Mouse (Mus musculus) c-Kit-positive CD71-negative TER-119-negative erythroid progenitor cells, embryonic 14.5 days (primary cell): Measurements from ENCODE around the gene Sar1a.

Experiments used
- DNase-seq: peaks from one replicate; pipeline ENCODE4 v3.0.0-alpha.2; 2013; ENCODE audit warnings: low read depth

The Sar1a gene

DNA sequence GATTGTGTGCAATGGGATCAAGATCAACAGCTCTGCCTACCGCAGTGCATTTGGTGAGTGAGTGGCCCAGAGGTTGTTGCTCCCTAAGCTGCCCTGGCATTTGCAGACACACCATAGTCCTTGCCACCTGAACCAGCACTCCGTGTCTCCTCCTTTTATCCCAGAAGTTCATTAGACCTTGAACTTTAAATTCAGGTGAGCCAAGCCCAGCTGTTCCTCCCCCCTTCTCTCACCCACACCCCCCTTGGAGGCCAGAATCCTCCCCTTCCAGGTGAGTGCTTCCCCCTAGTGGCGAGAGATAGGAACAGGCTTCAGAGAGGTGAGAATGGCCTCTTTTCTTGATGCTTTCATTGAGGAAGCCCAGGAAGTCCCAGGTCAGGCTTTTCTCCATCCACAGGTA, 54.3 kb downstream of the Sar1a start:
- DNase-seq = peak; percentile 46

DNA sequence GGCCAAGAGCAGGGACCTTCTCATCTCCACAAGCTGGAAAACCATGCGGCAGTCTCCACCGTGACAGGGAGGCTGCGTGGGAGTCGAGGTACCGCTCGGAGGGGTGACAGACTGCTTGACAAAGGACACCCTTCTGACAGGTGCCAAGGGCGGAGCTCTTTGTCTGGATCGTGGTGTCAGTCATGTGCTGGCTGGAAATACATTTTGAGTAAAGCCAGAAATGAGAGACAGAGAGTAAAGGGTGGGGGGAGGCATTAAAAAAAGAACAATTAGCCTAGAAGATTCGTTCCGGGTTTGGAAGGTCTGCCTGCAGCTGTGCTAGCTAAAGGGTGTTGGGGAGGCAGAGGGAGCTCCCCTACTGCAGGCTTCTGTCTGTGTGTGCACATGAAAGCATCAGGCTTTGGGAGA, 56.6 kb downstream of the Sar1a start:
- DNase-seq = no peak

DNA sequence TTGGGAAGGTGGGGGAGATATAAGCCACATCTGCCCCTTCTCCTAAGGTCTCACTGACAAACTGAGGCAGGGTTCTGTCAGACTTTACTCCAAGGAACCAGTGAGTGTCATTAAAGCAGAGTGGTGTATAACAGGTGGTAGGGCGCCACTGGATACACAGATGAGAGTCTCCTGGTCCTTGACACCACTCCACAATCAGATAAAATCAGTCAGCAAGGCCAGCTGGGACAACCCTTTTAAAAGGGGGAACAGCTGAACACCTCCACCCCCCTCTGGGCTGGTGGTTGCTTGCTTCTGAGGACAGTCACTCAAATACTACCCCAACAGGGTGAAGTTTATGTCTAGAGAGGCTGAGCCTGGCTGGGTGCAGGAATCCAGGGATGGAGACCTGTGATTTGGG, 57.4 kb downstream of the Sar1a start:
- DNase-seq = no peak

DNA sequence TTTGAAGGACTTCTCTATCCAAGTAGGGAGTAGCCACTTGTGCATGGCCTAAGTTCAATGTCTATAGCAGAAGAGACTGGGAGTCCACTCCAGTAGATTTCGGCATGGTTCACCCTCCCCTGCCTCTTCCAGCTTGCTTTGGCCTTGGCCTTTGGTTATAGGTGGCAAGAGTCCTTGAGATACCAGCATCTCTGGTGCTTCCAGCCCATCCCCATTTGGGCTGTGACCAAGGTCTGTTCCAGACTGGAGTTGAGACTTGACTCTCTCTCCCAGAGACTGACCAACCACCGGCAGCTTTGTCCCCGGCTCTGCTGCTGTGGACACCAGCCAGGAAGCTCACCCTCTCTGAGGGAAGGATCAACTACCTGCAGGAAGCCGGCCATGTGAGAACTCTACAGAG, 58.0 kb downstream of the Sar1a start:
- DNase-seq = no peak

GRCm38 (mm10) chr10:61741306-61741705, 61.2 kb downstream of the Sar1a start:
- DNase-seq = no peak

GRCm38 (mm10) chr10:61741873-61742272, 61.8 kb downstream of the Sar1a start:
- no peak for DNase-seq

DNA sequence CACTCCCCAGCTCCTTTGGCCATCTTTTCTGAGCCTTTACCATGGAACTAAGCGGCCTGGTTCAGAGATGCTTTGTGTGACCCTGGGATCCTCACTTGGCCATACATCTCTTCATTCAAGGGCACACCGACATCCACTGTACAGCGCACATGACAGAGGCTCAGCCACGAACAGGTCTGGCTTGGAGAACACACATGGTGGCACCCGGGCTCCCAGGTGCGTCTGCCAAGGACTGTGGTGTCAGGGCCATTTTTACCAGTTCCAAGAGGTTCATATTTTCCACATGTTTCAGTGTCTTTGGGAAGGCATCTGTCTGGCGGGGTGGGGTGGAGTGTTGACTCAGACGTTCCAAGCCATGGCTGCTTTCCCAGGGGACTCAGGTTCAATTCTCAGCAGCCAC, 62.2 kb downstream of the Sar1a start:
- DNase-seq = no peak
